Mouse (Mus musculus) inflammation-experienced regulatory T-cells (primary cell): ENCODE measurements around the gene Plch2. TPM values are rescaled to one million over a fixed set of nuclear protein-coding genes. Genes with fewer than 3 reads are reported as not detected.

Experiments
- polyA plus RNA-seq, 2 experiments: library from polyadenylated mRNA; unstranded; fragments of 100-300 nt; shearing (Covaris generic); gene quantifications; one replicate each; pipeline ENCODE4 v1.2.1; 2017

Gene Plch2
- under 1 TPM in 1 of 2 experiments, not detected in 1; 0.27 TPM for polyA plus RNA-seq

DNA sequence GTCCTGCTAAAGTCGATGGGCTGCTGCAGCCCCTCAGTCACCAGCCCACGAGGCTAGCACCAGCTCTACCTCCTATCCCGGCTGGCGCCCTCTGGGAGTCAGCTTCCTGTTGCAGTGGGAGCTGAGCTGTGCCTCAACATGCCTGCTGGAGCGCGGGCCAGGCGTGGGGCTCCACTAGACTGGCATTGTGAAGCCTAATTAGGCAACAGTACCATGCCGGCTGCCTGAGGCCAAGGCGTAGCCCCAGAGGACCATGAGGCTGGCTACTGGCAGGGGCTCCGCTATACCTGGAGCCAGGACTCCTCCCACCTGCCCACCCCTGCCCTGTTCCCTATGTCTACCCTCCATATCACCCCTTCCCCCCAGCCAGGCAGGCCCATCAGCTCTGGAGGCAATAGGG lies at the start of gene Plch2:
Plch2 (minus strand) TSS at position 61 of the 400 bp plus-strand sequence.

DNA sequence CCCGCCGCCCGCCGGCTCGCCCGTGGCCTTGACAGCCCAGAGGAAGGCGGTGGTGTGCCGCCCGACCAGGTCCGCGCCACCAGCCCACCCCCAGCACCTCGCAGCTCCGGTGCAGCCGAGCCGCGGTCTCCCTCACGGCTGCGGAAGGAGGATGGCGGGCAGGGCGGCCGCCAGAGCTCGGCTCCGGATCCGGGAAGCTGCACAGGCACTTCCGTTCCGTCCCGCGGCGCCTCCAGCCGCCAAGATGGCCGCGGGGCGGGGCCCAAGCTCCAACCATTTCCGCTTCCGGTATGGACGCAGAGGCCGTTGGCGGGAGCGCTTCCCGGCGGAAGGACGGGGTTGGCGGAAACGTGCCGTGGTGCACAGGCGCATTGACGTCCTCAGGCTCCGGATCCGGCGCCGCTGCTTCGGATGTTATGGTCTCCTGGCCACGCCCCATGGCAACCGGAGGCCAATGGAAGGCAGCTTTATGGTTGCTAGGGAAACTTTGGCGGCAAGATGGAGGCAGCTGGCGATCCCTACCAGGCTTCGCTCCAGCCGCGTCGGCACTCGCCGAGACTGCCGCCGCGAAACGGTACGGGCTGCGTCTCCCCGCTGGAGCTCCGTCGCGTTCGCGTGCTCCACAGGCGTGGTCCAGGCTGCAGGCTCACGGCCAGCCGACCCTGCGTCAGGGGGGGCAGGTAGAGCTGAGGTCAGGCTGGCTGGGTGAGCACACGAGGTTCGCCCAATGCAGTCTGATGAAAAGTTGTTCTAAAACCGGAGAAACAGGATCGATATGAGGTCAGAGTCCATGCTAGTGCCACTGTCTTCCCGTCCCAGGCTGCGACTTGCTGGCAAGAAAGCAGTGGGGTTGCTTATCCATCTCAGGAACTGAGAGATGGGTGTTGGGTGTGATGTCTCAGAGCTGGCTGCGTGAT lies 29.8 kb upstream of the Plch2 start, which contains the start of the genes Rer1 and Morn1:
Rer1 (minus strand) TSS at position 275 of the 917 bp plus-strand sequence.
Morn1 (plus strand) TSS at position 470 of the 917 bp plus-strand sequence.

DNA sequence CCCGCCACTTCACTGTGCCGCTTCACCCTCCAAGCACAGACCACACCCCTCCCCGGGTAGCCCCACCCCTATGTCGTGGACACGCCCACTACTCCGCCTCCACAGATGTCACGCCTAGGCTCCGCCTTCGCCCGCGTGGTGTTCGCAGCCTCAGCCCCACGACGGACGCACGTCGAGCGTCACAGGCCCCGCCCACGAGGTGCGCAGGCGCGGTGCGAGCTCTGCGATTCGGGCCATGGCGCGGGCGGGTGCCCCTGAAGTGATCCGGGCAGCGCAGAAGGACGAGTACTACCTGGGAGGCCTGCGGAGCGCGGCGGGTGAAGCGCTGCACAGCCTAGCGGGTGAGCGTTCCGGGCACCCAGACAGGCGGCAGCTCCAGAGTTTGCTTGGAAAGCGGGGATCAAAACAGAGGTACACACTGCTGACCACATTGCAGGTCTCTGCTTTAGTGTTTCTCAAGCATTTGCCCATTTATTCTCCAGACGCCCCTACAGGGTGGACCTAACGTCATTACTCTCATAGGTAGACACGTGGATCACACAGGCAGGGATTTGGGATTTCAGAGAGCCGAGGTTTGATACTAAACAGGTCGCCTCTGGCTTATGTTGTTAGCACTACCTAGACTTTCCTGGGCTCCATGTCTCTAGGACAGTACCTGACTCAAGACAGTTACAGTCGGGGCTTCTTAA lies 10.4 kb upstream of the Plch2 start, which contains the start of gene Pex10:
Pex10 (plus strand) TSS at position 183 of the 689 bp plus-strand sequence.

DNA sequence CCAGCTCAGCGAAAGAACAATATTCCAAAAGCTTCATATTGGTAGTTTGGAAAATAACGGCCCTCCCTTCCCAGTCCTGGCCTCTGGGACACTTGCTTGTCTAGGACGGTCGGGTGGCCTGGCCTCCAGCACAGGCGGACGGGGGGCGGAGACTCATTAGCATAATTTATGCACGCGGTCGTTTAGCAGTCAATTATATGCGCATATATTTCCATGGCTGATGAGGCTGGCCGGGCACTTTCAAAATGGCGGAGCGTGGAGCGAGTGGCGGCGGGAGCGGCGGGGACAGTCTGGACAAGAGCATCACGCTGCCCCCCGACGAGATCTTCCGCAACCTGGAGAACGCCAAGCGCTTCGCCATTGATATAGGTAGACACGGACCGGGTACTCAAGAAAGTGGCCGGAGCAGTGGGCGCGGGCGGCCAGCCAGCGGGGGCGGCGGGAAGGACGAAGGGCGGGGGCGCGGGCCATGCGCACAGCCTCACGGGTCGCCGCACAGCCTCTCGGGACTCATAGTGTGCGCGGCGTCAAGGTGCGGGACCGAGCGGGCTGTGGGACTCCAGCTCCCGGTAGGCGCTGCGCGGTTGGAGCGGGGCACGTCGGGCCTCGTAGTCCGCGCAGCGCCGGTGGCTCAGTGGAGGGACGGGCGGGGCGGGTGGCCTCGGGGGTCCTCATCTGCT lies 92.5 kb downstream of the Plch2 start, which contains the start of gene Pank4:
Pank4 (plus strand) TSS at position 223 of the 680 bp plus-strand sequence.

DNA sequence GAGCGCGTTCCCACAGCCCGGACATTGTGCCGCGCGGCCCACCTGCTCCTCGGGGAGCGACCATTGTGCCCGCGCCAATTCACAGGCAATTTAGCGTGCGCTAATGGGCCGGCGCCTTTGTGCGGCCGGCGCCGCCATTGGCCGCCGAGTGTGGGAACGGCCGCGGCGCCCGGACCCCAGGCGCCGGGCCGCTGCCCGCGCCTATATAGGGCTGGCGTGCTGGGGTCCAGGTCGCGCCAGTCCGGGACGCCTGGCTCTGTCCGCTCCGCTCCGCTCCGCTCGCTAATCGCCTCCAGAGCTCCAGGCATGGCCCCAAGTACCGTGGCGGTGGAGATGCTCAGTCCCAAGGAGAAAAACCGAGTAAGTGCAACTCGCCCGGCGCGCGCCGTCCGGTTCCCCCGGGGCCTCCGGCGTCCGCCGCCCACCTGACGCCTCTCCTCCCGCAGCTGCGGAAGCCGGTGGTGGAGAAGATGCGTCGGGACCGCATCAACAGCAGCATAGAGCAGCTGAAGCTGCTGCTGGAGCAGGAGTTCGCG lies 95.8 kb downstream of the Plch2 start, which contains the start of gene Hes5:
Hes5 (plus strand) TSS at position 234 of the 536 bp plus-strand sequence.

Other genes starting within 250 kb of the Plch2 start
- 1 to 10 TPM in 1 of 2 experiments, under 1 TPM in 1; 0.84 to 4.7 TPM for gene Ttc34, start 219.3 kb downstream of the Plch2 start, polyA plus RNA-seq
- under 1 TPM; 0.06 to 0.12 TPM for gene Mmel1, start 187.2 kb downstream of the Plch2 start, polyA plus RNA-seq
- gene Fam213b, start 157.6 kb downstream of the Plch2 start, polyA plus RNA-seq: 1 to 10 TPM; 3.5 to 7.4 TPM
- 1 to 10 TPM; 8.8 to 8.9 TPM for gene Tnfrsf14, start 128.2 kb downstream of the Plch2 start, polyA plus RNA-seq
- gene Hes5, start 95.9 kb downstream of the Plch2 start, polyA plus RNA-seq: 1 to 10 TPM; 1.4 to 1.8 TPM
- 10 to 100 TPM; 54.2 to 78.8 TPM for gene Pank4, start 92.7 kb downstream of the Plch2 start, polyA plus RNA-seq
- gene Pex10, start 10.2 kb upstream of the Plch2 start, polyA plus RNA-seq: 10 to 100 TPM; 13.9 to 17.9 TPM
- gene Rer1, start 29.6 kb upstream of the Plch2 start, polyA plus RNA-seq: 100 to 1,000 TPM; 166 to 191 TPM
- 1 to 10 TPM; 2.8 to 4.7 TPM for gene Morn1, start 29.8 kb upstream of the Plch2 start, polyA plus RNA-seq
- gene Ski, start 165.8 kb upstream of the Plch2 start, polyA plus RNA-seq: 100 to 1,000 TPM; 115 to 127 TPM
- gene Faap20, start 193.0 kb upstream of the Plch2 start, polyA plus RNA-seq: 100 to 1,000 TPM; 105 to 115 TPM